Mouse (Mus musculus) right cerebral cortex, postnatal 14 days (tissue): ENCODE results near the gene Diaph2.
"Not testable (repeated sequence)": the region's sequence is repeated elsewhere in the genome, so short reads cannot be mapped to it uniquely, and the experiment has no call there.

ENCODE experiments used
- DNase-seq: peaks from one replicate; pipeline ENCODE4 v3.0.0; 2022

Diaph2 gene

GRCm38 (mm10) chrX:129749571-129750061, at the start of gene Diaph2:
Gene Diaph2, plus strand, starts transcription at chrX:129749742.
- DNase-seq = peak; percentile 63

GRCm38 (mm10) chrX:129701634-129702312, 47.8 kb upstream of the Diaph2 start:
- no peak for DNase-seq

- DNase-seq = no peak
Measured at GRCm38 (mm10) chrX:129709656-129710055, 39.9 kb upstream of the Diaph2 start.

GRCm38 (mm10) chrX:129728717-129729220, 20.8 kb upstream of the Diaph2 start:
- no peak for DNase-seq

DNA sequence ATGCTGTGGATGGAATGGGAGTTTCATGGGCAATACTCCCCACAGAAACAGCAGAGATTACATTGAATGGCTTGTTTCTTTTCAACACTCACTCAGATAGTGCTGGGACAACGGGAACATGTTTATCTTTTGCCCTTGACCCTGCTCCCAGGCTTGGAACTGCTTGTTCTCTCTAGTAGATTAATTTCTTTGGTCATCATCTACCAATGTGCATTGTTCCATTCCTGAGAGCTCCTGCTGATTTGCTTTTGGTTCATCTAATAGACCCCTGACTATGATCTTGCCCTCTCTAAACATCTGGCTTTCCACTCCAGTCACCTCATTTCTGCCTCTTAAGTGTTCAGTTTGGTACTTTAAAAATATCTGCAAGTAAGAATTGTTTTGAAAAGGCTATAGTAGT, 13.0 kb upstream of the Diaph2 start:
- DNase-seq = no peak

- DNase-seq = no peak
Measured at GRCm38 (mm10) chrX:129739226-129739625, 10.3 kb upstream of the Diaph2 start.

DNA sequence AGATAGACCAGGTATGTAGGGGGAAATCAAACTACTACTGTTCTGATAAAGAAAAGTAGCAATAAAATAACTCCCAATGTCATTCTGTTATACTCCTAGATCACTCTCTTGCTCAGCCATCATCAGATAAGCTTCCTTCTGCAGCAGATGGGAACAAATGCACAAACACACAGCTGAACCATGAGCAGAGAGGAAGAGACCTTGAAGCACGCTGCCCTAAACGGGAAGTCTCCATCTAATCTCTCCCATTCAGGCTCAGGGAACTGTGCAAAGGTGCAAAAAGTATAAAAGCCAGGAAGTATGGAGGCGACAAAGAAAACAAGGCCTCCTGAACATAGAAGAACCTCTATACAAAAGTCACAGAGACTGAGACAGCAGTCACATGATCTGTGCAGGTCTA, 6.6 kb upstream of the Diaph2 start:
- no peak for DNase-seq

- DNase-seq = no peak
Measured at GRCm38 (mm10) chrX:129745976-129746375, 3.6 kb upstream of the Diaph2 start.

- no peak for DNase-seq
Measured at GRCm38 (mm10) chrX:129749102-129749501, 440 bp upstream of the Diaph2 start.

DNA sequence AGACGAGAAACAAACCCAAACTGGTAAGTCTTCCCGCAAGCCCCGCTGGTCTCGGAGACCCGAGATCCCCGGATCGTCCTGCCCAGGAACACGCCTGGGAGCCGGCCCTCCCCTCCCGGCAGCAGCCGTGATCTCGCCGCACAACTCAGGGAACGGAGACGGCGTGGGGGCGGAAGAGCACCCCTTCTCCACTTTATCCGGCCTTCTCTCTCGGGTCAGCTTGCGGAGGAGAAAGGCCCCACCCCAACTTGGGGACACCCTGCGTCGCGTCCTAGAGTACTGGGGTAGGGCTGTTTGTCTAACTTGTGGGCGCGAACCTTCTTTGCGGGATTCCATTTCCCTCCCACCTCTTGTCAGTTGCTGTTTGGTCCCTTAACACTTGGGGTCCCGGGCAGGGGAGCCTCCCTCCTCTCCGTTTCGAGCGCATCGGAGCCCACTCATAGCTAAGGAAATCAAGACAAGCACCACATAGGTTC, 590 bp downstream of the Diaph2 start:
- DNase-seq = peak; percentile 5

DNA sequence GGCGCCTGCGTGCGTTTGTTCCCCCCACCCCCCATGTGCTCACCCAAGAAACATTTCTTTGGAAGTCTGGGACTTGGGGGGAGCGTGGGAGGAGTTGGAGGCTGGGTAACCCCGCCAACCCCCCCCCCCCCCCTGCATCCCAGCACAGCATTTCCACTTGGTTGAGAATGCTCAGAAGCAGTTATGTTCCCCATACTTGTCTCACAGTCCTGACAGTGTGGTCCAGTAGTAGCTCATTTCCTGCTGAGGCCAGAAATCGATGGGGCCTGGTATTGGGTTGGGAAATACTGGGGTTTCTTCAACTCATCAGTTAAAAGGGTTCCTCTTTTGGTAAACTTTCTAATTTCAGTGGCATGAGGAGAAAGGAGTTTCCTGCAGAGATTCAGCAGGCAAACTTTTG, 1.1 kb downstream of the Diaph2 start:
- DNase-seq = no peak

DNA sequence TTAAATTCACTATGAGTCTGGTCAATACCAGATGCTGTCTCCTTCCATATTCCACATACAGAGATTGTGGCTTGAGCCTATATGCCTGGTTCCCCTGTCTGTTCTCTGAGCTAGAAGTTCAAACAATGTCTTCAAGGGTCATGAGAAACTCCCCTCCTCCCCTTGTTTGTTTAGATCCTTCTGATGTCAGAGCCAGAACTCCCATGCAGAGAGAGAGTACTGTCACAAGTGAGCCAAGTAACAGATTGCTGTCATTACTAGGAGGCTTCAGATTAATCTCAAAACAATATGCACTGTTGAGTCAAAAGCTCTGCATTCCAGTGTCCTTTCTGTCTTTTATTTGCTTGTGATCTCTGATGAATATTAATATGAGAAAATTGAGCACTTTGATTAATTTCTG, 7.1 kb downstream of the Diaph2 start:
- DNase-seq = no peak

DNA sequence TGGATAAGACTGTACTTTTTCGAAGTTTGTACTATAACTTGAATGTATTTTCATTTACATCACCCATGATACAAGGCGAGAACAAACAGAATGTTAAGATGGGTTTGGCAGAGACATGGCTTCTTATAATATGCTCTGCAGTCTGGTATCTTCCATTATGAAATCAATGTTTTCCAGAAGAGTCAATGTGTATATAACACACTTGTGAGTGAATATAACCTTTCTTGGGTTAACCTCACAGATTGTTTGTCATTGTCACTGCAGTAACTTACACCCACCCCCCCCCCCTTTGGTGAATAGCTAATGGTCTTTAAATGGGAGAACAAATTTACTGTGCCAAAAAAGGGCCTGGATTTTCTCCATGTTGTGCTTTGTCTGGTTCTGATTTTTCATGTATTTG, 13.1 kb downstream of the Diaph2 start:
- DNase-seq = no peak

DNA sequence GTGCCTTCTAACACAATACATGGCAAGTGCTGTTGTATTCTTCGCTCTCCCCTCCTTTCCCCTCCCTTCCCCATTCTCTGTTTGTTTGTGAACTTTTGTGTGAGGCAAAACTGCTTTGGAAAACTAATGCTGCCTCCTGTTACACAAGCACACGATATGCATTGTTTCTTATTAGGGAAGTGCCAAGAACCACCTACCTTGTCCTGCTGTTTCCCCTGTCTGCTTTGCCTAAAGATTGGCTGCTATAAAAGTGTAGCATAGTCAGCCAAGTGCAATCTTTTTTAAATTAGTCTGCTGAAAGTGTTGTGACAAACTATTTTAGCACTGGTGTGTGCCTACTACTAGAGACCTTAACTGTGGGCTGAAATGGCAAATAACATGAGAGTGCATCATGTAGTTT, 15.8 kb downstream of the Diaph2 start:
- no peak for DNase-seq

GRCm38 (mm10) chrX:129766811-129767210, 17.3 kb downstream of the Diaph2 start:
- no peak for DNase-seq

GRCm38 (mm10) chrX:129770625-129771024, 21.1 kb downstream of the Diaph2 start:
- DNase-seq = no peak

GRCm38 (mm10) chrX:129773556-129774255, 24.2 kb downstream of the Diaph2 start:
- DNase-seq = no peak

DNA sequence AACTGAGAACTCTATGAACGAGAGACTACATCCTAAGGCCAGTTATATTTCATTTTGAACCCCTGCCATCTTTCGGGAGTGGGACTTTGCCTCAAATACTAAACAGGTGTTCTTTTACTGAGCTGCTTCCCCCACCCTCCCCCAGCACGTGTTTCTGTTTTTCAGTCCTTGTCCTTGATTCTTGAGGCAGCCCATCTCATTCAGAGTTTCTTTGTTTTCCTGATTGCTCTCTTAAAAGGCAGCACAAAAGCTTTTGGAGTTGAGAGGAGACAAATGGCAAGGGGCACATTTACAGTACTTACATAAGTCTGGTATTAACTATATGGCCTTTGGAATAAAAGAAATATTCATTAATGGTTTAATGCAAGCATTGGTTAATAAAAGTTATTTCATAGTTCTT, 24.9 kb downstream of the Diaph2 start:
- DNase-seq = no peak

GRCm38 (mm10) chrX:129776761-129777160, 27.2 kb downstream of the Diaph2 start:
- no peak for DNase-seq

- DNase-seq = no peak
Measured at GRCm38 (mm10) chrX:129777404-129777962, 27.9 kb downstream of the Diaph2 start.

GRCm38 (mm10) chrX:129781844-129782243, 32.3 kb downstream of the Diaph2 start:
- DNase-seq = no peak

- DNase-seq = no peak
Measured at GRCm38 (mm10) chrX:129784062-129784461, 34.5 kb downstream of the Diaph2 start.

- DNase-seq = not testable (repeated sequence)
Measured at GRCm38 (mm10) chrX:129799920-129800319, 50.4 kb downstream of the Diaph2 start.

- no peak for DNase-seq
Measured at GRCm38 (mm10) chrX:129831903-129832302, 82.4 kb downstream of the Diaph2 start.
